In the genomic region with DNA sequence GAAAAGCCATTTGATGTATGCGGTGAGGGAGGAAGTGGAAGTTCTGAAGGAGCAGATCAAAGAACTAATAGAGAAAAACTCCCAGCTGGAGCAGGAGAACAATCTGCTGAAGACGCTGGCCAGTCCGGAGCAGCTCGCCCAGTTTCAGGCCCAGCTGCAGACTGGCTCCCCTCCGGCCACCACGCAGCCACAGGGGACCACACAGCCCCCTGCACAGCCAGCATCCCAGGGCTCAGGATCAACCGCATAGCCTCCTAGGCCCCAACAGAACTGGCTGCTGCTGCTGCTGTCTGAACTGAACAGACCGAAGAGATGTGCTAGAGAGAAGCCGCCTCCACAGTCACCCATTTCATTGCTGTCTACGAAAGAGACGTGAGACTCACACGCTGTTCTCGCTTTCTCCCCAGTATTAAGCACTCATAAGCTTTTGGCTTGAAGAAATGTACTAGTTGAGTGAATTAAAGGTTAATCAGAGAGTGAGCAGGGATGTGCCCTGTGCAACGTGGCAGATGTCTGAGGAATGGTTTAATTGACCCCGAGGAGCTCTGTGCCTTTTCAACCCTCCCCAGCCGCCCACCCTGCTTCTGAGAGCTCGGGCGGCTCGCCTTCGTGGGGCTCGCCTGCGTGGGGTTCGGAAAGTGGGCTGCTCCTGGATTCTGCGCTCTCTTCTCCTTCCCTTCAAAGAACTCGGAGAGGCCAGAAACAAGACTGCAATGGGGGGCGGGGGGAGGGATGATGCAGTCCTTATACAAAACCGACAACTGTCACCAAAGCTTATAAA, we compare ENCODE assay signal across 7 mouse cellular contexts. TPM values are rescaled to one million over a fixed set of nuclear protein-coding genes. Genes with fewer than 3 reads are reported as not detected.
A peak's percentile ranks its signal among the peaks of the same experiment; 100 is the strongest.
DNase-seq lines count a peak whose midpoint lies in the region; ATAC-seq lines count a peak whose summit lies in the region.

No protein-coding gene starts in this region.

- DNase-seq in right cerebral cortex, postnatal 25 days = peak; percentile 48
- DNase-seq in right cerebral cortex, postnatal 36 days (ENCODE audit: low spot score in 2 of 2) = no peak
- peak; percentile 54 to 57 for DNase-seq in cerebellum, postnatal 10 days
- peak; percentile 34 to 45 for DNase-seq in lung, postnatal 4 days

- no peak for ATAC-seq in forebrain, embryonic 16.5 days
- no peak for ATAC-seq in intestine, embryonic 15.5 days
- no peak for ATAC-seq in megakaryocyte progenitor cell, adult 5-6 weeks (replicated peaks; ENCODE audit: poor library complexity)

- peak overlapping the region; percentile 69 for H3K4me3 ChIP-seq in forebrain, embryonic 16.5 days (replicated peaks; ENCODE audit: low read length)
- H3K4me3 ChIP-seq in intestine, embryonic 15.5 days (replicated peaks) = peak overlapping the region; percentile 65

- peaks cover 25% of the 10 kb centered on the region for H3K4me1 ChIP-seq in forebrain, embryonic 16.5 days (replicated peaks; ENCODE audit: control insufficient read depth, insufficient read depth, low read length)
- peaks cover 14% of the 10 kb centered on the region for H3K4me1 ChIP-seq in intestine, embryonic 15.5 days (replicated peaks)

- peak overlapping the region; percentile 92 for H3K9ac ChIP-seq in forebrain, embryonic 16.5 days (replicated peaks; ENCODE audit: low read depth, low read length)
- peak overlapping the region; percentile 91 for H3K9ac ChIP-seq in intestine, embryonic 15.5 days

- no peaks in the 10 kb centered on the region for H3K27me3 ChIP-seq in forebrain, embryonic 16.5 days (replicated peaks; ENCODE audit: control insufficient read depth, insufficient read depth, low read length)
- H3K27me3 ChIP-seq in intestine, embryonic 15.5 days (replicated peaks) = no peaks in the 10 kb centered on the region

- H3K27ac ChIP-seq in forebrain, embryonic 16.5 days (ENCODE audit: low read length) = peak overlapping the region; percentile 99
- H3K27ac ChIP-seq in intestine, embryonic 15.5 days = peak overlapping the region; percentile 100

- peaks cover 4% of the 10 kb centered on the region for H3K36me3 ChIP-seq in forebrain, embryonic 16.5 days (ENCODE audit: control insufficient read depth, insufficient read depth)
- no peaks in the 10 kb centered on the region; the same call in 1 of the 2 replicates for H3K36me3 ChIP-seq in intestine, embryonic 15.5 days

- H3K9me3 ChIP-seq in forebrain, embryonic 16.5 days (ENCODE audit: control insufficient read depth, low read length) = no peaks in the 10 kb centered on the region
- no peaks in the 10 kb centered on the region for H3K9me3 ChIP-seq in intestine, embryonic 15.5 days

- WGBS in forebrain, embryonic 16.5 days = 34% methylated on average over 27 of the region's 27 CpGs
- WGBS in intestine, embryonic 15.5 days = 37% methylated on average over 27 of the region's 27 CpGs

- H3K4me2 ChIP-seq in forebrain, embryonic 16.5 days (ENCODE audit: low read length) = peak overlapping the region; percentile 89
- peak overlapping the region; percentile 88 for H3K4me2 ChIP-seq in intestine, embryonic 15.5 days (replicated peaks)

RNA-seq across cellular contexts. Expression of gene Serp2, which starts 50.1 kb away (rescaled TPM):
- 124 and 163 TPM in 2 replicates for polyA plus RNA-seq in forebrain, embryonic 16.5 days (2015; fragmentation: Nextera tagmentation; extraction: Ambion mirVana)
- polyA plus RNA-seq in intestine, embryonic 15.5 days (2015; fragmentation: Nextera tagmentation; extraction: Ambion mirVana) = 8.6 and 10.0 TPM in 2 replicates
- not detected in 2 replicates for total RNA-seq in megakaryocyte progenitor cell, adult 5-6 weeks (2015)
- total RNA-seq in megakaryocyte progenitor cell, adult 5-6 weeks (2017) = not detected in 2 replicates

Comparison
In these comparisons a context has a peak if more than half of its experiments do, and no peak if none do; other contexts are left out.
1. DNase-seq: peak in right cerebral cortex, postnatal 25 days (single experiment), cerebellum, postnatal 10 days (2 of 2) and lung, postnatal 4 days (2 of 2); none in right cerebral cortex, postnatal 36 days (0 of 2).
2. RNA of gene Serp2, which starts 50.1 kb away (polyA plus RNA-seq): 124 to 163 TPM in forebrain, embryonic 16.5 days; 8.6 to 10.0 TPM in intestine, embryonic 15.5 days; every median in the first group is over 10 times any median in the second.